Mouse (Mus musculus): Measurements from ENCODE around the gene Borcs5.

The Borcs5 gene

GRCm38 (mm10) chr6:134630447-134630846, 8.9 kb upstream of the Borcs5 start:
- DNase-seq (ENCODE audit: low read depth): no peak

DNA sequence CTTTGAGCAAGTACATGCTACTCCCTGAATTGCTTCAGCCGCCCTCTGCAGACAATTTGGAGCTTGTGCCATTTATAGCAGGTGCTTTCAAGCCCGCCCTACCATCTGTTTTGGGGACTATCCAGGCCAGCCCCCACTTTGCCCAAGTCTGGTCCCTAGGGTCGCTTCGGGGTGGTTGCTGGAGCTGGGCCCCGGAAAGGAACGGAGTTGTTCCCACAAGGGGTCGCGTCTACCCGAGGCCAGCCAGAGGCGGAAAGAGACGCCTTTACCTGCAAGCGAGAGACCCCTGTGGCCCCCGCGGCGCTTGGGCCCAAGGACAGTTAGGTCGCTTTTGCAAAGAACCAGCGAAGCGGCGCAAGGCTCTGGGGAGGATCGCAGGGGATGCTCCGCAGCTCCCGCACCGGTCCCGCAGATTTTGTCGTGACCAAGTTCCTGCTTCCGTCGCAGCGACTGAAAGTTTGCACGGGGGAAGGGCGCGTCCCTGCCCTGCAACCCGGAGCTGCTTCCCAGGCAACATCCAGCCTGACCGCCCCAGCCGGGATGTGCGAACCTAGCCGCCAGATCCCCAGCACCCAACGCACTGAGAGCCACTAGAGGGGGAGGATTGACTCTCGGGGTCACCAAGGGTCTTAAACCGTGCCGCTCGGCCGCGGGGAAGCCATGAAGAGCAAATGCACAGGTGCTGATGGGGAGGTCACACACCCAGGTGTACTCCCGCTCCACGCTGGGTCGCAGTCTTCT, 7.2 kb upstream of the Borcs5 start, which contains the start of gene Mansc1:
Gene Mansc1, minus strand, starts transcription at position 542 of the 741 bp plus-strand sequence.
- peak; percentile 64 for DNase-seq (ENCODE audit: low read depth)

- DNase-seq (ENCODE audit: low read depth): peak; percentile 21
These were observed 6.6 kb upstream of the Borcs5 start for GRCm38 (mm10) chr6:134632756-134633155.

DNA sequence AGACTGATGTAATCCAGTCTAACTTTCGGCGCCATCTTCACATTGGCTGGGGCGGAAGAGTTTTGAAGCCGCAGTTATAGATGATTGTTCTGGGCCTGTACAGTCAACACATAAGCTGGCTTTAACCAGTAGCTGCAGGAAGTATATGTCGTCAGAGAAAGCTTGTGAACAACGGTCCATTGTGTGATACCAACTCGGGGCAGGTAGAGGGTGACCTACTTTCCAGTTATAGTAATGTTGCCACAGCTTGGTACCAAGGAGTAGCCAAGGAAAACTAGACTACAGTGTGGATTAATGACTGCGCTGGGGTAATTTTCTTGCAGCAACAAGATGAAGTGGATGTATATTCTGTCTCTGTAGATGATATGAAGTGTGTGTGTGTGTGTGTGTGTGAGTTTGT, 5.8 kb upstream of the Borcs5 start:
- DNase-seq (ENCODE audit: low read depth): no peak

- no peak for DNase-seq (ENCODE audit: low read depth)
These were observed 2.8 kb upstream of the Borcs5 start for GRCm38 (mm10) chr6:134636476-134636875.

GRCm38 (mm10) chr6:134639900-134640299, 590 bp downstream of the Borcs5 start:
- DNase-seq (ENCODE audit: low read depth): no peak

DNA sequence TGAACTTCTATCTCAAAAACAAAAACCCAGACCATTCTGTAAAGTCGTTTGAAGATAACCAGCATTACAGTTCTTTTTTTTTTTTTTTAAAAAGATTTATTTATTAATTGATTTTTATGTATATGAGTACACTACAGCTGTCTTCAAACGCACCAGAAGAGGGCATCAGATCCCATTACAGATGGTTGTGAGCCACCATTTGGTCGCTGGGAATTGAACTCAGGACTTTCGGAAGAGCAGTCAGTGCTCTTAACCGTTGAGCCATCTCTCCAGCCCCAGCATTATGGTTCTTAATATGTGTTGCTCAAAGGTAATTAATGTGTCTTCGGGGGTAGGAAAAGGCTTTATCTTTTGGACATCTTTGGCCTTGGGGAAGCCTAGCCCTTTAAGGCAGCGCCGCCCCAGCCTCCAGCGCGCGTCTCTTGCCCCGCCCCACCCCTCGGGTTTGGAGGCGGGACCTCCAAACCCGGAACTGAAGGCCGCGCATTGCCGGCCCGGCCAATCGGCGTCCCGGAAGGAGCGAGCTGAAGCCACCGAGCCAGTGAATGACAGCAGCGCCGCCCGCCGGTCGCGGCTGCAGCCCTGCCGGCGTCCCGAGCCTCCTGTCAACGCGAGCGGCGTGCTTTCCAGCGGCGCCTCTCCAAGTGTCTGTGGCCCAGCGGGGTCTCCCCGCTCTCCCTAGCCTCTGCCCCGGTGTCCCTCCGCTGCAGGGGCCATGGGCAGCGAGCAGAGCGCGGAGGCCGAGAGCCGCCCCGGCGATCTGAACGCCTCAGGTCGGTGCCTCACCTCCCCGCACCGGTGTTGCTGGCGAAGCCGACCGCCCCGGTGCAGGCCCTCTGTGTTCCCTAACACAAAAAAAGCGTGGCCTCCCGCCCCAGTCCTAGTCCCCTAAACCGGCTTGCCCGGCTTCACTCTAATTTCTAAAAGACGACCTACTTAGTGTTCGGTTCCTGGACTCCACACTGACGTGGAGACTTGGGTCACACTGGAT, 1.5 kb downstream of the Borcs5 start:
- peak; percentile 95 for DNase-seq (ENCODE audit: low read depth)

GRCm38 (mm10) chr6:134641738-134642446, 2.6 kb downstream of the Borcs5 start:
- DNase-seq (ENCODE audit: low read depth): no peak

DNA sequence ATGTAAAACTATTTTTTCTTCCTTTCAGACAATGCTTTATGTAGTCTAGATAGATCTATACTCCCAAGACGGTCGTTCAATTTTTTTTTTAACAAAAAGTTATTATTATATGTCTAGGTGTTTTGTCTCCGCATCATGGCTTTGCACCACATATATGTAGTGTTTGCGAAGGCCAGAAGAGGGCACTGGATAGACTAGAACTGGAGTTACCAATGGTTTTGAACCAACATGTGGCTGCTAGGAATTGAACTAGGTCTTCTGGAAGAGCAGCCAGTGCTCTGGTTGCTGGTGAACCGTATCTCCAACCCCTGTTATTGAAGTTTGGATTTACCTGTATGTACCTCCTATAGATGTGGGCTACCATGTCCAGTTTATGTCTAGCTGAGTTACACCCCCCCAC, 4.0 kb downstream of the Borcs5 start:
- peak; percentile 43 for DNase-seq (ENCODE audit: low read depth)

GRCm38 (mm10) chr6:134646835-134647234, 7.5 kb downstream of the Borcs5 start:
- no peak for DNase-seq (ENCODE audit: low read depth)

- no peak for DNase-seq (ENCODE audit: low read depth)
These were observed 8.3 kb downstream of the Borcs5 start for GRCm38 (mm10) chr6:134647621-134648020.

DNA sequence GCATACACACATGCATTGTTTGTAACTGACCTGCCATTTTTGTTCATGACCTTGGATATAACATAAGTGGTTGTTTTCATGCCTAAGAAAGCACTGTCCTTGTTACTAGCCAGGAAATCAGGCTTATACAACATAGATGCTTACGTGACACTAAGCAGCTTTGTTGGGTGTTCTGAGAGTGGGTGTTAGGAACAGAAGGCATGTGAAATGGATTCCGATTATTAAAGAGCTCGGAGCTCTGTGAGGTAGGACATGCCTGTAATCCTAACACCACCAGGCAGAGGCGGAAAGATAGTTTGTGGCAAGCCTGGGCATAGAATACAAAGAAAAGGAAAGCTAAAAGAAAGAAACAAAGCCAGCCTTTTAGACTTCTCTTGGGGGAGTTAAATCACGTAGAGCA, 9.0 kb downstream of the Borcs5 start:
- no peak for DNase-seq (ENCODE audit: low read depth)

DNA sequence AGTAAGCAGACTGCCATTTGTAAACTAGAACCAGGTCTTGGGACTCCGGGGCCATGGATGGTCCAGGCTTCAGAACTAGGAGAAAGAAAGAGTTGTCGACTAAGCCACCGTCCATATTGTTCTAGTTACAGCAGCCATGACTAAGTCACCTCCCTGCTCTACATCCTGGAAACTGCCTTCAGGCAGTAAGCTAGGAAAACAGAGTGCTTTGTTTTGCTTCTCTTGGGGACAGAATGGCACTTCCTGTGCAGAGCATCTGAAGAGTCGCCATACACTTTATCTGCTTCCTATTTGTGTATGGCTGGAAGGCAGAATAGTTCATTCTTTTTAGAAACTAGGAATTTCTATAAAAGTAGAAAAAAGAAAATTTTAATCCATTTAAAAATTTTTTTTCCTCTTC, 17.2 kb downstream of the Borcs5 start:
- DNase-seq (ENCODE audit: low read depth): no peak

DNA sequence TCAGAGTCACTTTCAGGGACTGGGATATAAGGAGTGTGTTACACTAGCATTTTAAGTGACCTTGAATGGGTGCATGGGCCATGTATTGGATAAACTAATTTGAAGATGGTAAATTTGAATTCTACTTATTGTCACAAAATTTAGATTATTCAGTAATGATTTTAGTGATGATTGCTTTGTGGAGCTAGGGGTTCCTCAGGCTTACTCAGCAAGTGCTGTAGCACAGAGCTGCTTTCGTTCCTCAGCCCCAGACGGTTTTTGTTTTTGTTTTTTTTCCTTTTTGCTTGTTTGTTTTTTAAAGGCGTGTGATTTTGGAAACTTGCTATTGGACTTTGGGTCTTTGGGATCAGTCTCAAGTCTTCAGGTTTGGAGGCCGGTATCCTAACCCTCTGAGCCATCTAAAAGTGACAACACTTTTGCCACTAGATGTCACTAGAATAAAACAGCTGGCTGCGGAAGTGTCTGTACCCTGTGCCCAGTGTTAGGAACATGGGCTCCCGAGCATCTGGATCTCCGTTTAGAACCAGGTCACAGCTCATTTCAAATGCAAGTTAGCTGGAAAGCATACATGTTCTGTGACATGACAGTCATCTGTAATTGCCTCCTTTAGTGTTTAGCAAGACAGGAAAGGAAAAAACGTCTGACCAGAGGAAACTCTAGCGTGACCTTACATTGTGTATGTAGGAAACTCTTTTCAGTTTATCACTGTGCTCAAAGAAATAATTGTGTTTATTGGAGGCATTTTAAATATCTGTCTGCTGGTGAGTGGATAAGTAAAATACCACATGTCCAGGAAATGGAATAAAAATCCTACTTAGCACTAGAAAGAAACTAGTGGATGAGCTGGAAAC, 20.0 kb downstream of the Borcs5 start:
- DNase-seq (ENCODE audit: low read depth): peak; percentile 78

DNA sequence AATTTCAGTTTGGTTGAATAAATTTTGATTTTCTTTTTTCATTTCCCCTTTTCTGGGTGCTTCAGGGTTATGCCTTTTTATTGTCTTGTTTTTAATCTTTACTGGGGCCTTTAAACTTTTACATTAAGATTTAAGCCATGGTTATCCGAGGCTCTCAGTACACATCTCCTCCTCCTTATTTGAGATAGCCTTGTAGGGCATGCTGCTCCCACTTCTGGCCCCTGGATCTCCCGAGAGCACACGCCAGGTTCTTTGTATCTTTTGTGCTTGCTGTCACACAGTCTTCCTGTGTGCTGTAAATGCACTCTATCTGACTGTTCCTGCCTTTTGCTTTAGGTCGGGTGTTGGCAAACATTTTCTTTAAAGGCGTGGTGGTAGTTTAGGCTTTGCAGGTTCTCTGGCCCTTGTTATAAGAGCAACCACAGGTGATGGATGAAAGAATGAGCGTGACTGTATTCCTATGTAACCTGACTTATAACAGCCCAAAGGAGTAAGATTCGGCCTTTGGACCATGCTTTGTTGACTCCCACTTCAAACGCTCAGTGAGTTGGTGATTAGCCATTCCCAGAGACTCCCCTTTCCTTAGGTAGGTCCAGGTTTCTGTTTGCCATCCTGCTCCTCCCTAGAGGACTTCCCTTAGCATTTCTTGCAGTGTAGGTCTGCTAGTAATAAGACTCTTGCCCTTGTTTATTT, 21.6 kb downstream of the Borcs5 start:
- no peak for DNase-seq (ENCODE audit: low read depth)

- no peak for DNase-seq (ENCODE audit: low read depth)
These were observed 25.3 kb downstream of the Borcs5 start for GRCm38 (mm10) chr6:134664573-134664972.

- DNase-seq (ENCODE audit: low read depth): no peak
These were observed 26.5 kb downstream of the Borcs5 start for GRCm38 (mm10) chr6:134665817-134666216.

- DNase-seq (ENCODE audit: low read depth): no peak
These were observed 29.2 kb downstream of the Borcs5 start for GRCm38 (mm10) chr6:134668519-134668918.

DNA sequence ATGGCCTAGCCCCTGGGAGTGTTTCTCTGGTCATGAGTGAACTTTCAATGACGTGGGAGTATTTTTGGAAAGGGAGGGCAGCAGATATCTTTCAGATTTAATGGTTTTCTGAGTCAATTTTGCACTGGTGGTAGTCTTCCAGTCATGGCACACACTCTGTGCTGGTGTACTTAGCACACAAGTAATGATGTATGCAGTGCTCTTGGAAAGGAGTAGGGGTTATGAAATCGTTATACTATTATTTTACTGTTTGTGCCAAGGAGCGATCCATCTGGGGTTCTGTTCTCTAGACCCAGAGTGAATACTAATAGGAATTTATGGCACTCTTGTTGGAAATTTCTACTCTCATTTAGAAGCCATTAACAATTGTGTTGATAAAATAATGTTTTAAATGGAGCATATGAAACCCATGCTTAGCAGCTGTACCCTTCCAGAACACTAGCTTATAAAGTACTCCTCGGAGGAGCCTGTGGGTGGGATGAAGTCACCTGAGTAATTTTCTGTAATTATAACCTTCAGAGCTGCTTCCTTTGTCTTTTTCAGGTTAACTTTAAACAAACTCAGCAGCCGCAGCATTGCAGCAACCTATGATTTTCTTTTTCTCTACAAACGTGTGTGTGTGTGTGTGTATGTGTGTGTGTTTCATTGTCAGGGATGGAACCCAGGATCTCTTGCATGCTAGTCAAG, 30.0 kb downstream of the Borcs5 start:
- no peak for DNase-seq (ENCODE audit: low read depth)

DNA sequence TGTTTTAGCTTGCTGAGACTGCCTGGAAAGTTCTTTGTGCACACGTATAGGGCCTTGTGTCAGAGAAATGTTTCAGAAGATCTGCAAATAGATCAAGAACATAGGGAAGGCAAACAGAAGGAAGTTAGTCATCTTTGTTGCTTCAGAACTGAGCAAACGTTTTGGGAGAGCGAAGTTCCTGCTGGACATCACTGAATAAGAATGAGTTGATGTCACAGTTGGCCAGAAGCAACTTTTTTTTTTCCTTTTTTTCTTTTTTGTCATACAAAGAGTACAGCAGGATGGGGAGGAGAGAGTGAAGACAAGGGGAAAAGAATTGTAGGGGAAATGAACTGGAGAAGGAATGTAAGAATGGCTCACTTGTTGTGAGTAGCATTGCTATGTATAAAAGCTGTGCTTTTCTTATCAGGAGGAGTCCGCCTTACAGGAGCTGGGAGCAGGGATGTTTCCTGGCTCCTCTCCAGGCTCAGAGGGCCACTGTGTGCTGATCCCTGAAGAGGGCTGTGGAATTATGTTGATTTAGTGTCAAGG, 31.6 kb downstream of the Borcs5 start:
- DNase-seq (ENCODE audit: low read depth): no peak

Measured in induced T-regulatory cell, adult 2 months (primary cell).